Mouse (Mus musculus) thymus, adult 2 months (tissue): Measurements from ENCODE around the gene Nelfb.

ENCODE experiments used
- CTCF ChIP-seq: fragments of 200-500 bp; IDR thresholded peaks from 2 replicates; pipeline ENCODE4 v1.5.1; 2012; ENCODE audit warnings: mild to moderate bottlenecking, control low read depth, low read length, moderate library complexity, borderline replicate concordance; ENCODE audit not compliant: control insufficient read depth, poor library complexity, insufficient read depth; ENCODE audit errors: extremely low read depth
- POLR2A ChIP-seq: fragments of 200-500 bp; IDR thresholded peaks from 2 replicates; pipeline ENCODE4 v1.6.1; 2012; ENCODE audit warnings: mild to moderate bottlenecking, low read length, control low read depth, moderate library complexity; ENCODE audit not compliant: control insufficient read depth, poor library complexity, insufficient read depth; ENCODE audit errors: extremely low read depth

DNA sequence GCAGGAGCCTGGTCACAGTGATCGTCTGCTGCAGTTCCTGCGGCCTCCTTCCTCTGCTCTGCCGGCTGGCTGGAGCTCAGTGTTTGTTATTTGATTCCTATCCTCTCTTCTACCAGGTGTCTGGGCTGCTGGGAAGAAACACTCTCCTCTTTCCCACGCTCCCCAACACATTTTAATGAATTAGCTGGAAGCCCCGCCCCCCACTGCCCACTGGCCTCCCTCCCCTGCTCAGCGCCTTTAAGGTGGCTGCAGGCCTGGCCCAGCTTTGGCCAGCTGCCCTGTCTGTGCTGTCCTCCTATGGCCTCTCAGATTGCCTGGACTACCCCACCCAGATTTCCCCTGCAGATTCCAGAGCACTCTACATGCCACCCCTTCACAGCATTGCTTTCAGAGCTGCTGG lies 33.6 kb downstream of the Nelfb start:
- TF ChIP-seq CTCF (no peak), POLR2A (no peak)
